Mouse (Mus musculus) liver, embryonic 15.5 days (tissue): Measurements from ENCODE around the gene Sike1. TPM values are rescaled to one million over a fixed set of nuclear protein-coding genes. Genes with fewer than 3 reads are reported as not detected.

Experiments
- ATAC-seq: fragments of 200-750 bp; cut with Nextera tagmentation; 2 replicates; pipeline ENCODE4 v1.8.0; 2017; ENCODE audit warnings: moderate number of reproducible peaks, mild to moderate bottlenecking, moderate library complexity; ENCODE audit not compliant: insufficient read depth
- H3K27ac ChIP-seq: fragments of 300-500 bp; sonication (generic); replicated peaks from 2 replicates; pipeline ENCODE4 v1.5.1; 2015; ENCODE audit warnings: mild to moderate bottlenecking, inconsistent platforms
- H3K27me3 ChIP-seq: fragments of 300-500 bp; sonication (generic); 2 replicates; pipeline ENCODE4 v1.6.1; 2015; ENCODE audit warnings: mild to moderate bottlenecking, inconsistent platforms
- H3K36me3 ChIP-seq: fragments of 300-500 bp; sonication (generic); replicated peaks from 2 replicates; pipeline ENCODE4 v1.6.1; 2015; ENCODE audit warnings: moderate library complexity, mild to moderate bottlenecking, inconsistent platforms
- H3K4me1 ChIP-seq: fragments of 300-500 bp; sonication (generic); replicated peaks from 2 replicates; pipeline ENCODE4 v1.6.1; 2015; ENCODE audit warnings: inconsistent platforms
- H3K4me2 ChIP-seq: fragments of 300-500 bp; sonication (generic); 2 replicates; pipeline ENCODE4 v1.6.1; 2015; ENCODE audit warnings: moderate library complexity, mild to moderate bottlenecking, inconsistent platforms
- H3K4me3 ChIP-seq: fragments of 300-500 bp; sonication (generic); replicated peaks from 2 replicates; pipeline ENCODE4 v1.5.1; 2015; ENCODE audit warnings: mild to moderate bottlenecking, inconsistent platforms
- H3K9ac ChIP-seq: fragments of 300-500 bp; sonication (generic); 2 replicates; pipeline ENCODE4 v1.6.1; 2015; ENCODE audit warnings: moderate library complexity, mild to moderate bottlenecking, inconsistent platforms
- H3K9me3 ChIP-seq: fragments of 300-500 bp; sonication (generic); replicated peaks from 2 replicates; pipeline ENCODE4 v1.6.1; 2016; ENCODE audit warnings: inconsistent platforms
- WGBS: fragments of 180-500 bp; shearing (Covaris S2); methylation state at CpG from one replicate; pipeline ENCODE4 v1.1.7; 2015; ENCODE audit warnings: mixed read lengths; ENCODE audit not compliant: insufficient replicate concordance; 5-methylcytosine and 5-hydroxymethylcytosine counted together
- polyA plus RNA-seq: library from polyadenylated mRNA; unstranded; fragments of >200 nt; fragmentation: Nextera tagmentation; extraction: Ambion mirVana; gene quantifications from 2 replicates; pipeline ENCODE4 v1.2.1, GENCODE M21; 2015

Gene Sike1
- 14.9 and 15.4 TPM in 2 replicates for polyA plus RNA-seq

- Histone ChIP-seq H3K4me2 (peak within 1 kb of the TSS; percentile 81), H3K4me3 (peak within 1 kb of the TSS; percentile 78), H3K27ac (peak within 1 kb of the TSS; percentile 93), H3K36me3 (peaks cover 24% of the 10 kb centered on the region), H3K27me3 (peaks cover 8% of the 10 kb centered on the region), H3K9ac (peak within 1 kb of the TSS; percentile 74), H3K4me1 (peaks cover 27% of the 10 kb centered on the region), H3K9me3 (no peaks in the 10 kb centered on the region)
- WGBS: under 1% methylated on average over 60 of the region's 60 CpGs
- peak; percentile 98 for ATAC-seq
These were observed at the start of gene Sike1 for GRCm38 (mm10) chr3:102995605-102996321. Sike1 (plus strand) TSS chr3:102995708.

- H3K4me2 ChIP-seq: no peak overlapping the region
- H3K4me3 ChIP-seq: no peak overlapping the region
- ATAC-seq: no peak
- H3K27ac ChIP-seq: no peak overlapping the region
- H3K4me1 ChIP-seq: no peaks in the 10 kb centered on the region
- 52% methylated on average over 3 of the region's 3 CpGs for WGBS
- no peaks in the 10 kb centered on the region for H3K27me3 ChIP-seq
- no peaks in the 10 kb centered on the region for H3K36me3 ChIP-seq
- no peaks in the 10 kb centered on the region for H3K9me3 ChIP-seq
- H3K9ac ChIP-seq: no peak overlapping the region
These were observed 49.2 kb upstream of the Sike1 start for GRCm38 (mm10) chr3:102946312-102946711.

GRCm38 (mm10) chr3:102946861-102947260 lies 48.6 kb upstream of the Sike1 start:
- ATAC-seq: no peak
- Histone ChIP-seq H3K4me1 (no peaks in the 10 kb centered on the region), H3K4me2 (no peak overlapping the region), H3K9ac (no peak overlapping the region), H3K36me3 (no peaks in the 10 kb centered on the region), H3K27me3 (no peaks in the 10 kb centered on the region), H3K4me3 (no peak overlapping the region), H3K27ac (no peak overlapping the region), H3K9me3 (no peaks in the 10 kb centered on the region)
- 44% methylated on average over 5 of the region's 5 CpGs for whole genome bisulfite sequencing

- WGBS: 74% methylated on average over 12 of the region's 12 CpGs
- no peaks in the 10 kb centered on the region for H3K4me1 ChIP-seq
- H3K36me3 ChIP-seq: no peaks in the 10 kb centered on the region
- H3K9me3 ChIP-seq: no peaks in the 10 kb centered on the region
- no peak overlapping the region for H3K27ac ChIP-seq
- H3K4me3 ChIP-seq: no peak overlapping the region
- no peaks in the 10 kb centered on the region for H3K27me3 ChIP-seq
- no peak for ATAC-seq
- H3K9ac ChIP-seq: no peak overlapping the region
- no peak overlapping the region for H3K4me2 ChIP-seq
These were observed 41.0 kb upstream of the Sike1 start for GRCm38 (mm10) chr3:102954476-102954875.

- H3K9me3 ChIP-seq: no peaks in the 10 kb centered on the region
- 67% methylated on average over 3 of the region's 3 CpGs for WGBS
- H3K9ac ChIP-seq: no peak overlapping the region
- no peaks in the 10 kb centered on the region for H3K4me1 ChIP-seq
- no peak for ATAC-seq
- no peak overlapping the region for H3K4me3 ChIP-seq
- no peak overlapping the region for H3K27ac ChIP-seq
- H3K36me3 ChIP-seq: no peaks in the 10 kb centered on the region
- H3K27me3 ChIP-seq: no peaks in the 10 kb centered on the region
- no peak overlapping the region for H3K4me2 ChIP-seq
These were observed 40.4 kb upstream of the Sike1 start for GRCm38 (mm10) chr3:102955143-102955542.

GRCm38 (mm10) chr3:102955596-102955995 lies 39.9 kb upstream of the Sike1 start:
- no peak overlapping the region for H3K9ac ChIP-seq
- no peaks in the 10 kb centered on the region for H3K9me3 ChIP-seq
- ATAC-seq: no peak
- 44% methylated on average over 3 of the region's 3 CpGs for WGBS
- no peaks in the 10 kb centered on the region for H3K27me3 ChIP-seq
- H3K27ac ChIP-seq: no peak overlapping the region
- H3K4me1 ChIP-seq: no peaks in the 10 kb centered on the region
- no peak overlapping the region for H3K4me3 ChIP-seq
- no peak overlapping the region for H3K4me2 ChIP-seq
- no peaks in the 10 kb centered on the region for H3K36me3 ChIP-seq

- H3K4me1 ChIP-seq: no peaks in the 10 kb centered on the region
- no peak within 1 kb of the TSS for H3K4me2 ChIP-seq
- ATAC-seq: no peak
- WGBS: 32% methylated on average over 3 of the region's 3 CpGs
- H3K36me3 ChIP-seq: no peaks in the 10 kb centered on the region
- H3K27ac ChIP-seq: no peak within 1 kb of the TSS
- no peak within 1 kb of the TSS for H3K9ac ChIP-seq
- H3K9me3 ChIP-seq: no peaks in the 10 kb centered on the region
- no peak within 1 kb of the TSS for H3K4me3 ChIP-seq
- H3K27me3 ChIP-seq: no peaks in the 10 kb centered on the region
These were observed 31.5 kb upstream of the Sike1 start, which contains the start of gene Nr1h5 for GRCm38 (mm10) chr3:102964033-102964432. Nr1h5 (minus strand) TSS chr3:102964133.

GRCm38 (mm10) chr3:102970067-102970466 lies 25.4 kb upstream of the Sike1 start:
- no peaks in the 10 kb centered on the region for H3K27me3 ChIP-seq
- 68% methylated on average over 9 of the region's 9 CpGs for WGBS
- H3K4me1 ChIP-seq: no peaks in the 10 kb centered on the region
- no peak for ATAC-seq
- no peaks in the 10 kb centered on the region for H3K9me3 ChIP-seq
- H3K4me2 ChIP-seq: no peak overlapping the region
- H3K9ac ChIP-seq: no peak overlapping the region
- H3K36me3 ChIP-seq: no peaks in the 10 kb centered on the region
- no peak overlapping the region for H3K4me3 ChIP-seq
- no peak overlapping the region for H3K27ac ChIP-seq

GRCm38 (mm10) chr3:102970508-102970907 lies 25.0 kb upstream of the Sike1 start:
- Histone ChIP-seq H3K27me3 (no peaks in the 10 kb centered on the region), H3K27ac (no peak overlapping the region), H3K9ac (no peak overlapping the region), H3K4me2 (no peak overlapping the region), H3K36me3 (no peaks in the 10 kb centered on the region), H3K4me1 (no peaks in the 10 kb centered on the region), H3K9me3 (no peaks in the 10 kb centered on the region), H3K4me3 (no peak overlapping the region)
- no peak for ATAC-seq
- 56% methylated on average over 3 of the region's 3 CpGs for WGBS

- Histone ChIP-seq H3K4me2 (no peak overlapping the region), H3K9me3 (no peaks in the 10 kb centered on the region), H3K27ac (no peak overlapping the region), H3K4me1 (no peaks in the 10 kb centered on the region; the same call in 1 of the 2 replicates), H3K9ac (no peak overlapping the region), H3K36me3 (no peaks in the 10 kb centered on the region), H3K4me3 (no peak overlapping the region), H3K27me3 (no peaks in the 10 kb centered on the region)
- no peak for ATAC-seq
- 56% methylated on average over 4 of the region's 4 CpGs for WGBS
These were observed 18.6 kb upstream of the Sike1 start for GRCm38 (mm10) chr3:102976906-102977305.

GRCm38 (mm10) chr3:102979550-102980348 lies 15.8 kb upstream of the Sike1 start:
- Histone ChIP-seq H3K36me3 (no peaks in the 10 kb centered on the region), H3K4me1 (no peaks in the 10 kb centered on the region; the same call in 1 of the 2 replicates), H3K9ac (no peak overlapping the region), H3K27me3 (no peaks in the 10 kb centered on the region), H3K9me3 (no peaks in the 10 kb centered on the region), H3K27ac (no peak overlapping the region), H3K4me2 (no peak overlapping the region), H3K4me3 (no peak overlapping the region)
- no peak for ATAC-seq
- 47% methylated on average over 10 of the region's 10 CpGs for WGBS
